Mouse (Mus musculus) ES-CJ7 (cell line): ENCODE data around the gene Gm49387.

Source experiments
- DNase-seq: peaks from one replicate; pipeline ENCODE4 v3.0.0; 2011; ENCODE audit warnings: low read depth, low spot score

Gene Gm49387

DNA sequence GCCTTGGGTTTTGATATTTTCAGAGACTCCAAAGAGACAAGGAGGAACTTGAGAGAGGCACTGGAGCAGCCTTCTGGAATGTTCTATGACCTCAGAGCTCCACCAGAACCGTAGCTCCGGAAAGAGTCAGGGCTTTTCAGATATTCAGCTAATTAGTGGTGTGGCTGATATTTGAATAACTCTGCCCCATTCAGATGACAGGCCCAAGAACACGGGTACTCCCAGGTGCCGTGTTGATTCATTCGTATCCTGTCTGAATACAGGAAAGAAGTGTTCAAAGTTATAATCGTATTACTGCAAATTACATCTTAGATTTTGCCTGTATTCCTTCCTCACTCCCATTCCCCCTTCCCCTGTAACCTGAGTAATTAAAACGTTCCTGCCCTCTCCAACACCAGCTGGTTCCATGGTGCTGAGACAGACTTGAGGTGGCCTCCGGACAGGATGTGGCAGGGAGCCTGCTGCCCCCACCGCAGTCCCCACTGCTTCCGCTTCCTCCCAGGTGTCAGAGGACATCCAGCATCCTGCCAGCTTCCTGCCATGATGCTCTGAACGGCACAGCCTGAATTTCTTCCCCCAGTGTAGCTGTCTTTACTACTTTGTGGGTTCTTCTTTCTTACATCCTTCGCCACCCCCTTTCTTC lies 109.1 kb downstream of the Gm49387 start:
- DNase-seq, result no peak

DNA sequence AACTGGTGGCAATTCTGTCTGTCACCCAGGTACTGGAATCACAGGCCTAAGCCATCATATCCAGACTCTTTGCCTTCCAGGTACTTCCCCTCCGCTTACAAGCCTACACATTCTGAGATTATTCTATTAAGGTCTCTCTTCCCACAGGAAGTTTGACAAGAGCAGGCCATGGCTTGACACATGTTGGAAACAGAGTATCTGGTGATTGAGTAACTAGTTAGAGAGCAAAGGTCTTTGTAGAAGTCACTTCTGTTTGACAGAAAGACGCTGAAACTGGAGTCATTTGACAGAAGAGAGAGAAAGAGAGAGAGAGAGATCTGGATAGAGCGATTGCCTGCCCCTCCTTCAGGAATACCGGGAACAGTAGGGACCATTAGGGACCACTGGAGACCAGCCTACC lies 109.8 kb downstream of the Gm49387 start:
- no peak for DNase-seq

DNA sequence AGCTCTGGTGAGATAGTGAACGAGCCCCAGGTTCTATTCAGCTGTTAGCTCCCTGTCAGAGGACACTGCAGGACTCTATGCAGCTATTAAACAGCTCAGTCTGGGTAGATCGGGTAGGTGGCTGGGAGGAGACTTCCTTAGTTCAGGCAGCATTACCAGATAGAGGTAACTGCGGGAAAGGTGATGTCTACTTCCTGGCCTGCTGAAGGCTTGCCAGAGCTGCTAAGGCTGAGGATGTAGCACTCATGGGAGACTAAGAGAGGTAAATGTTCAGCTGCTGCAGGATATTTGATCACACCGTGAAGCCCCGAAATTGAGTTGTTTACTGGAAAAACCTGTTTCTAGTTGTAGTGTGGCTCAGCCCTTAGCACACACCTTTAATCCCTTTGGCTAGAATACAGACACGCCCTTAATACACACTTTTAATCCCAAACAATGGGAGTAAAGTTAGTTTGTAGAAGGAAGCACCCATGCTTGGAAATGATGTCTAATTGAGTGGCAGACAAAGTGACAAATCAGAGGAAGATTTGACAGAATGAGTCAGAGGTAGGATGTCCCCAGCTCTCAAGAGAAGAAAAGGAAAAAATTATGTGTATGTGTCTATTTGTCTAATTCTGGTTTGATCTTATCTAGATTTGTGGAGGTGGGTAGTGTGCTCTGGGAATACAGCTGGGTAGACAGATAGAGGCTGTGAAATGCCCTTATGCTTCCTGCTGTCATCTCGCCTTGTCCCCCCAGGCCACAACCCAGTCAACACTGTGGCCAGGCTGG lies 115.5 kb downstream of the Gm49387 start:
- DNase-seq, result no peak

DNA sequence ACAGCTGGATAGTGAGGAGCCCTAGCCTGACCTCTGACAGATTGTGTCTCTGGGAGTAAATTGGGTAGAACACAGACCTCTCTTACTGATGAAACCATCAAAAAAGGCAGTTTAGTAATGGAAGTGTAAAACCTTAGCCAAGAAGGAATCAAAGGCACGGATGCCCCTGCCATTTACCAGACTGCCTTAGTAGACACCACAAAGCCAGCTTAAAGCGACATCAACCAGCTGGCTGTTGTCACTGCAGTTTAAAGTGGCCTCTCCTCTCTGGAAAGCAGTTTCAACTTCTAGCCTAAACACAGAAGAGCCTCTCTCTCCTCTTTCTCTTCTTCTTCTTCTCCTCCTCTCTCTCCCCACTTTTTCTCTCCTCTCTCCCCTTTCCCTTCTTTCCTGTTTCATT lies 119.4 kb downstream of the Gm49387 start:
- no peak for DNase-seq

GRCm38 (mm10) chr14:31519165-31519564 lies 121.5 kb downstream of the Gm49387 start:
- DNase-seq, result peak; percentile 57

DNA sequence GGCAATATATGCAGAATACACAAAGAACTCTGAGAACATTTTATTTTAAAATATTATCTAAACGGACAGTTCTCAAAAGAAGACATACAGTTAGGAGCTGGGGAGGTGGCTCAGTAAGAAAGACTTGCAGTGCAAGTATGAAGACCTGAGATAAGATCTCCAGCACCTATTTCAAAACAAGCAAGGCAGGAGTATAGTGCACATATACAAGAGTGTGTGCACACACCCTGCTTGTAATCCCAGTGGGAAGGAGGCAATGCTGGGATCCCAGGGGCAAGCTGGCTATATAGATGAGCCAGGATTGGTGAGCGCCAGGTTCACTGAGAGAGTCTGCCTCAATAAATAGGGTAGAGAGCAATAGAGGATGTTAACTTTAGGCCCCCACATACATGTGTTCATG lies 124.8 kb downstream of the Gm49387 start:
- DNase-seq, result no peak

DNA sequence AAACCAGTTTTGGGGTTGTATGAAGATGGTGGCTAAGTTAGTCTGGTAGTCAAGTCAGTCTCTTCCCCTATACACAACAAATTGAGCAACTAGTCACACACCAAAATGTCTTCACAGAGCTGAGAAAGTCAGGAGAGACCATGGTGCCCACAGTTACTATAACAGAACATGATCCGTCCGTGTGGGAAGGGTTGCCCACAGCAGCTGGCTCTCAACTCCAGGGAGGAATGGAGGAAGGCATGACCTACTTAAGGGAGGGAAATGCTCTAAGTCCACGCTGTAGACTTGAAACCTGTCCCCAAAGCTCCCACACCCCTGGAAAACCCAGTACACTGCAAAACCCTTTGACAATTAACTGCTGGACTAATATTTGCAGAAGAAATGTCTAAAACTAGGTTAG lies 130.4 kb downstream of the Gm49387 start:
- no peak for DNase-seq

GRCm38 (mm10) chr14:31509911-31510310 lies 130.8 kb downstream of the Gm49387 start:
- DNase-seq, result no peak

DNA sequence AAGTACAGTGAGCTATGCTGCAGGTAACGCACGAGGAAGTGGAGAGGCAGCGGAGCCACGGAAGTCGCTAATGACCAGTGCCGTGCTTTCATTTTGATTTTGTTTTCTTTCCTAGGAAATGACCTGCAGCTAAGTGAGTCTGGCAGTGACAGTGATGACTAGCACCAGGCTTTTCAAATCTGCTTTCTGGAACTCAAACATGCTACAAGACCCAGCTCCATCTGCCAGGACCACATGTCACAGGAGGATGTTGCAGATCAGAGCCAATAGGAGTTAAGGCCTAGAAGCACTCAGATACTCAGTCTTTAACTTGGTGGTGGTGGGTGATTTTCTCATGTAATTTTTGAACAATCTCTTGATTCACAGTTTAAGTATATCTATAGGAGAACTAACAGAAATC lies 134.2 kb downstream of the Gm49387 start:
- DNase-seq, result no peak

GRCm38 (mm10) chr14:31503406-31503805 lies 137.3 kb downstream of the Gm49387 start:
- no peak for DNase-seq
